Mouse (Mus musculus) limb, embryonic 15.5 days (tissue): ENCODE data around the gene Nap1l1. TPM values are rescaled to one million over a fixed set of nuclear protein-coding genes. Genes with fewer than 3 reads are reported as not detected.

ENCODE experiments used
- ATAC-seq: fragments of 200-750 bp; cut with Nextera tagmentation; 2 replicates; pipeline ENCODE4 v1.8.0; 2017; ENCODE audit warnings: low read depth, moderate TSS enrichment; ENCODE audit not compliant: insufficient number of reproducible peaks, low FRiP score, low TSS enrichment
- H3K27ac ChIP-seq: fragments of 300-500 bp; sonication (generic); 2 replicates; pipeline ENCODE4 v1.5.1; 2015; ENCODE audit warnings: moderate library complexity, mild to moderate bottlenecking, inconsistent platforms
- H3K27me3 ChIP-seq: fragments of 300-500 bp; sonication (generic); 2 replicates; pipeline ENCODE4 v1.6.1; 2015; ENCODE audit warnings: inconsistent platforms
- H3K36me3 ChIP-seq: fragments of 300-500 bp; sonication (generic); 2 replicates; pipeline ENCODE4 v1.6.1; 2015; ENCODE audit warnings: inconsistent platforms
- H3K4me1 ChIP-seq: fragments of 300-500 bp; sonication (generic); 2 replicates; pipeline ENCODE4 v1.6.1; 2015; ENCODE audit warnings: inconsistent platforms
- H3K4me2 ChIP-seq: fragments of 300-500 bp; sonication (generic); 2 replicates; pipeline ENCODE4 v1.6.1; 2015; ENCODE audit warnings: mild to moderate bottlenecking, inconsistent platforms
- H3K4me3 ChIP-seq: fragments of 300-500 bp; sonication (generic); 2 replicates; pipeline ENCODE4 v1.5.1; 2015; ENCODE audit warnings: mild to moderate bottlenecking, inconsistent platforms
- H3K9ac ChIP-seq: fragments of 300-500 bp; sonication (generic); 2 replicates; pipeline ENCODE4 v1.6.1; 2015; ENCODE audit warnings: inconsistent platforms
- H3K9me3 ChIP-seq: fragments of 300-500 bp; sonication (generic); 2 replicates; pipeline ENCODE4 v1.6.1; 2016; ENCODE audit warnings: inconsistent platforms
- WGBS: fragments of 180-500 bp; shearing (Covaris S2); methylation state at CpG from one replicate; pipeline ENCODE4 v1.1.7; 2015; 5-methylcytosine and 5-hydroxymethylcytosine counted together
- polyA plus RNA-seq: library from polyadenylated mRNA; unstranded; fragments of >200 nt; fragmentation: Nextera tagmentation; extraction: Ambion mirVana; gene quantifications from 2 replicates; pipeline ENCODE4 v1.2.1, GENCODE M21; 2015

Nap1l1 gene
- polyA plus RNA-seq, 1 experiment from 2014 or later = 213 TPM

GRCm38 (mm10) chr10:111507460-111508211, 34.6 kb downstream of the Nap1l1 start:
- WGBS = under 1% methylated on average over 38 of the region's 38 CpGs
- H3K9me3 ChIP-seq = no peaks in the 10 kb centered on the region
- H3K4me2 ChIP-seq = peak overlapping the region; percentile 87
- no peak for ATAC-seq
- peak overlapping the region; percentile 89 for H3K9ac ChIP-seq
- H3K27me3 ChIP-seq = no peaks in the 10 kb centered on the region
- peak overlapping the region; percentile 83 for H3K4me3 ChIP-seq
- peak overlapping the region; percentile 95 for H3K27ac ChIP-seq
- peaks cover 33% of the 10 kb centered on the region for H3K4me1 ChIP-seq
- H3K36me3 ChIP-seq = no peaks in the 10 kb centered on the region

- Histone ChIP-seq H3K4me2 (peak overlapping the region; percentile 87), H3K9me3 (no peaks in the 10 kb centered on the region), H3K27me3 (no peaks in the 10 kb centered on the region), H3K4me3 (peak overlapping the region; percentile 83), H3K27ac (peak overlapping the region; percentile 33), H3K4me1 (peaks cover 27% of the 10 kb centered on the region), H3K9ac (peak overlapping the region; percentile 89), H3K36me3 (no peaks in the 10 kb centered on the region)
- 9% methylated on average over 7 of the region's 7 CpGs for WGBS
- no peak for ATAC-seq
Measured at GRCm38 (mm10) chr10:111508324-111509080, 35.5 kb downstream of the Nap1l1 start.

GRCm38 (mm10) chr10:111509103-111509784, 36.2 kb downstream of the Nap1l1 start:
- Histone ChIP-seq H3K9ac (no peak overlapping the region), H3K9me3 (no peaks in the 10 kb centered on the region), H3K27me3 (no peaks in the 10 kb centered on the region), H3K4me3 (peak overlapping the region; percentile 83), H3K27ac (0 out of 2 replicates have a peak overlapping the region, but pooled peaks have one; percentile 33), H3K4me2 (peak overlapping the region; percentile 87), H3K4me1 (peaks cover 23% of the 10 kb centered on the region), H3K36me3 (no peaks in the 10 kb centered on the region)
- ATAC-seq = no peak
- WGBS = 38% methylated on average over 8 of the region's 8 CpGs

- no peak overlapping the region for H3K4me2 ChIP-seq
- no peak overlapping the region for H3K27ac ChIP-seq
- H3K9ac ChIP-seq = no peak overlapping the region
- no peaks in the 10 kb centered on the region for H3K27me3 ChIP-seq
- ATAC-seq = no peak
- H3K36me3 ChIP-seq = no peaks in the 10 kb centered on the region
- 60% methylated on average over 7 of the region's 7 CpGs for WGBS
- no peak overlapping the region for H3K4me3 ChIP-seq
- peaks cover 23% of the 10 kb centered on the region for H3K4me1 ChIP-seq
- no peaks in the 10 kb centered on the region for H3K9me3 ChIP-seq
Measured at GRCm38 (mm10) chr10:111509981-111510380, 37.0 kb downstream of the Nap1l1 start.

GRCm38 (mm10) chr10:111510798-111511197, 37.8 kb downstream of the Nap1l1 start:
- Histone ChIP-seq H3K4me1 (peaks cover 23% of the 10 kb centered on the region), H3K36me3 (no peaks in the 10 kb centered on the region), H3K4me2 (no peak overlapping the region), H3K27ac (no peak overlapping the region), H3K4me3 (no peak overlapping the region), H3K9ac (no peak overlapping the region), H3K27me3 (no peaks in the 10 kb centered on the region), H3K9me3 (no peaks in the 10 kb centered on the region)
- no peak for ATAC-seq
- 43% methylated on average over 7 of the region's 7 CpGs for WGBS

GRCm38 (mm10) chr10:111512036-111512568, 39.1 kb downstream of the Nap1l1 start:
- no peak overlapping the region for H3K4me2 ChIP-seq
- 78% methylated on average over 10 of the region's 10 CpGs for WGBS
- no peaks in the 10 kb centered on the region for H3K9me3 ChIP-seq

GRCm38 (mm10) chr10:111514282-111514885, 41.4 kb downstream of the Nap1l1 start:
- H3K27ac ChIP-seq = no peak overlapping the region
- 88% methylated on average over 5 of the region's 5 CpGs for WGBS
- no peak overlapping the region for H3K4me3 ChIP-seq
- no peak for ATAC-seq
- peaks cover 29% of the 10 kb centered on the region for H3K4me1 ChIP-seq
- H3K36me3 ChIP-seq = no peaks in the 10 kb centered on the region
- no peaks in the 10 kb centered on the region for H3K9me3 ChIP-seq
- no peaks in the 10 kb centered on the region for H3K27me3 ChIP-seq
- H3K4me2 ChIP-seq = no peak overlapping the region
- H3K9ac ChIP-seq = no peak overlapping the region

More at GRCm38 (mm10) chr10:111512036-111512568, 39.1 kb downstream of the Nap1l1 start:
- no peak overlapping the region for H3K9ac ChIP-seq
- H3K27ac ChIP-seq = no peak overlapping the region
- H3K4me3 ChIP-seq = no peak overlapping the region
- no peaks in the 10 kb centered on the region for H3K27me3 ChIP-seq
- H3K4me1 ChIP-seq = peaks cover 33% of the 10 kb centered on the region
- ATAC-seq = no peak
- no peaks in the 10 kb centered on the region for H3K36me3 ChIP-seq

- H3K27ac ChIP-seq = peak overlapping the region; percentile 73; the same call in 1 of the 2 replicates
- H3K4me3 ChIP-seq = no peak overlapping the region
- peaks cover 29% of the 10 kb centered on the region for H3K4me1 ChIP-seq
- H3K9ac ChIP-seq = no peak overlapping the region
- H3K27me3 ChIP-seq = no peaks in the 10 kb centered on the region
- no peaks in the 10 kb centered on the region for H3K36me3 ChIP-seq
- no peak for ATAC-seq
- 73% methylated on average over 17 of the region's 17 CpGs for WGBS
- H3K4me2 ChIP-seq = no peak overlapping the region
- no peaks in the 10 kb centered on the region for H3K9me3 ChIP-seq
Measured at GRCm38 (mm10) chr10:111515071-111516010, 42.3 kb downstream of the Nap1l1 start.

GRCm38 (mm10) chr10:111516172-111516588, 43.2 kb downstream of the Nap1l1 start:
- peak; percentile 58 for ATAC-seq
- Histone ChIP-seq H3K4me2 (no peak overlapping the region), H3K9ac (no peak overlapping the region), H3K36me3 (no peaks in the 10 kb centered on the region), H3K27me3 (no peaks in the 10 kb centered on the region), H3K4me3 (no peak overlapping the region), H3K27ac (peak overlapping the region; percentile 73), H3K4me1 (peaks cover 25% of the 10 kb centered on the region), H3K9me3 (no peaks in the 10 kb centered on the region)
- 38% methylated on average over 13 of the region's 13 CpGs for WGBS

- no peak overlapping the region for H3K4me2 ChIP-seq
- H3K27ac ChIP-seq = peak overlapping the region; percentile 73
- peak; percentile 59; the same call in 1 of the 2 replicates for ATAC-seq
Measured at GRCm38 (mm10) chr10:111516804-111517436, 43.9 kb downstream of the Nap1l1 start.

More at GRCm38 (mm10) chr10:111516804-111517436, 43.9 kb downstream of the Nap1l1 start:
- no peaks in the 10 kb centered on the region for H3K27me3 ChIP-seq
- WGBS = 52% methylated on average over 8 of the region's 8 CpGs
- no peaks in the 10 kb centered on the region for H3K36me3 ChIP-seq
- H3K9me3 ChIP-seq = no peaks in the 10 kb centered on the region
- H3K4me1 ChIP-seq = peaks cover 28% of the 10 kb centered on the region
- H3K4me3 ChIP-seq = no peak overlapping the region
- H3K9ac ChIP-seq = no peak overlapping the region
